Mouse (Mus musculus): Measurements from ENCODE around the gene Timm50.

Gene Timm50

DNA sequence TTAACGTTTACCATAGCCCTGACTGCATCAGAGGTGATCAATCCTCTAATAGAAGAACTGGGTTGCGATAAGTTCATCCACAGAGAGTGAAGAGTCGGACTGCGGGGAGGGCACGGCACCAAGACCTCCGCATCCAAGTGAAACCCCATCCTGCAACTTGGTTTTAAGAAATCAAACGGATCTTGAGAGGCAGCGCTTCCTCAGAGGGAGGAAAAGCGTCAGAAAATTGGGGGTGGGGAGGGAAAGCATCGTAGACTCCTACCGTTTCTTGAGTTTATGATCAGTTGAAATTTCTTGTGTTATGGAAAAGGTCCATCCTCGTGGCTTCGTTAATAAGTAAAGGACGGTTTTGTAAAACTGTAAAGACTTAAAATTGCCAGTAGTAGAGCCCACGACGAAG lies 43.3 kb downstream of the Timm50 start:
- in situ Hi-C loops (cut with MboI, MseI), result loop anchor here (10.0 kb wide), 1 partner anchor 844 kb away; no protein-coding TSS in a partner anchor

DNA sequence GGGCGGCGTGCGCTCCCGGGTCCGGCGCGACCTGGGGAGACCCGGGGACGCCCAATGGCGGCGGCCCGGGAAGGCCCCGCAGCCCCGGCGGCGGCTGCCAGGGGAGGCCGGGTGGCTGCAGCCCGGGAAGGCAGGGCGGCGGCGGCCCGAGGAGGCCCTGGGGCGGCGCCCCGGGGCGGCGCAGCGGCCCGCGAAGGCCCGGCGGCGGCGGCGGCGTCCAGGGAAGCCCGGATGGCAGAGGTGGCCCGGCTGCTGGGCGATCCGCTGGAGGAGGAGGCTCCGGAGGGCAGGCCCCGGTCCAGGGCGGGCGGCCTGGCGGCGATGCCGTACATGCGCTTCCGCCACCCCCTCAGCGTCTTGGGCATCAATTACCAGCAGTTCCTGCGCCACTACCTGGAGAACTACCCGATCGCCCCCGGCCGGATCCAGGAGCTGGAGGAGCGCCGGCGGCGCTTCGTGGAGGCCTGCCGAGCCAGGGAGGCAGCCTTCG lies 43.8 kb downstream of the Timm50 start:
- in situ Hi-C loops (cut with MboI, MseI), result loop anchor here (10.0 kb wide), 1 partner anchor 843 kb away; no protein-coding TSS in a partner anchor

DNA sequence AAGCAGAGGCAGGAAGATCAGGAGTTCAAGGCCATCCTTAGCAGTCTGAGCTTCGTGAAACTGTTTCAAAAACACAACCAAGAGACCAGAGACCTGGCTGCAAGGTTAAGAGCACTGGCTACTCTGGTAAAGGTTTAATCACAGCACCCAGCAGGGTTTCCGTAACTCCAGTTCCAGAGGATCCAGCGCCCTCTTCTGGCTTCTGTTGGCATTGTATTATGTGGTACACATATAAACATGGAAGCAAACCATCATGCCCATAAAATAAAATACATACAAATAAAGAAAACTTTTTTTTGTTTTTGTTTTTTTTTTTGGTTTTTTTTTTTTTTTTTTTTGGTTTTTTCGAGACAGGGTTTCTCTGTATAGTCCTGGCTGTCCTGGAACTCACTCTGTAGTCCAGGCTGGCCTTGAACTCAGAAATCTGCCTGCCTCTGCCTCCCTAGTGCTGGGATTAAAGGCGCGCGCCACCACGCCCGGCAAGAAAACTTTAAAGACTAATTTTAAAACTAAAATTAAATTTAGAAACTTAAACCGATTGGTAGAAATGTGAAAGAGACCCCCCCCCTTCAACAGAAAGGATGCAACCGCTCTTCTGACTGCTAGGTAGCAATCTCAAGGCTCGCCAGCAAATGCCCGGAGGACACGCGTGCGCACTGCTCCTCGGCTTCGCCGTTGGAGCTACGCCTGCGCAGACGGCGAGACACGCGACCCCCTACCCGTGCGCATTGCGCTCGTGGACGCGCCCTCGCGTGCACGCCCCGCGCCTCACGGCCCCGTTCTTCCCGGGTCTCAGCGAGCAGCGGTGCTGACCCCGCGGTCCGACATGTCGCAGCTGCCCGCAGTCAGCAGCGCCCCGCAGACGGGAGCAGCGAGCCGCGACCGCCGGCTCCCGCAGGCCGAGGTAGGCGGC lies 44.5 kb downstream of the Timm50 start, which contains the start of gene Eid2:
Gene Eid2 (plus strand): TSS at position 753 of the 913 bp plus-strand sequence.
- in situ Hi-C loops (cut with MboI, MseI), result loop anchor here (10.0 kb wide), 1 partner anchor 843 kb away; no protein-coding TSS in a partner anchor

DNA sequence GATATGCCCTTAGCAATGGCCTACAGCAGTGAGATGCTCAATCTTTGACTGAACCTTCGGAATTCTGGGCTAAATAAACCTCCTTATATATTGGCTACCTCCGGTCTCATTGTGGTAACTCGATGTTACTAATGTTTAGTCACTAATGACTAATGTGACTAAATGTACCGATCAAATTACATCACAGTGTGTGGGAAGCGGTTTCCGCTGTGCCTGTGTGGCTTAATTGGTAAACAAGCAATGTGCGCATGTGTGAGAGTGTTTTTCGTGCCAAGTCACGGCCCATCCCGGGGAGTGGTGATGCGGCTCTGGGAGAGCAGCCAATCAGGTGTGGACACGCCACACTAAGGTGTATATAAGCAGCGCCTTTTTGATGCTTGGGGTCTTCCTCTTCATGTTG lies 46.5 kb downstream of the Timm50 start:
- in situ Hi-C loops (cut with MboI, MseI), result loop anchor here (10.0 kb wide), 1 partner anchor 841 kb away; no protein-coding TSS in a partner anchor

DNA sequence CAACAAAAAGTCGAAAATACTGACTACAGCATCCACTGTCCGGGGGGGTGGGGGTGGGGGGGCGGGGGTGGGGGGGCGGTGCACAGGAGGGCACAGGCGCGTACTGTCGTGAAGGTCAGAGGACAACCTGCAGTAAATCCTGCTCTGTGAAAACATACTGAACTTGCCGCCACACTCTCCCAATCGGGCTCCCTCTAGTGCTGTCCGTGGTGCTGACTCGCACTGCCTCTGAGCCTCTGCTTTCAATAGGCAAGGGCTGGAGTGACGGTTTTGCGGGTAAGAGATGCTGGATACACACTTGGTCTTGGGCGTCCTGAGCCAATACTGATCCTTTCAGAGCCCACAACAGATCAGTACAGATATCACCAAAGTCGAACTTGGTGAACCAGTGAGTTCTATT lies 48.1 kb downstream of the Timm50 start:
- in situ Hi-C loops (cut with MboI, MseI), result loop anchor here (10.0 kb wide), 1 partner anchor 839 kb away; no protein-coding TSS in a partner anchor

DNA sequence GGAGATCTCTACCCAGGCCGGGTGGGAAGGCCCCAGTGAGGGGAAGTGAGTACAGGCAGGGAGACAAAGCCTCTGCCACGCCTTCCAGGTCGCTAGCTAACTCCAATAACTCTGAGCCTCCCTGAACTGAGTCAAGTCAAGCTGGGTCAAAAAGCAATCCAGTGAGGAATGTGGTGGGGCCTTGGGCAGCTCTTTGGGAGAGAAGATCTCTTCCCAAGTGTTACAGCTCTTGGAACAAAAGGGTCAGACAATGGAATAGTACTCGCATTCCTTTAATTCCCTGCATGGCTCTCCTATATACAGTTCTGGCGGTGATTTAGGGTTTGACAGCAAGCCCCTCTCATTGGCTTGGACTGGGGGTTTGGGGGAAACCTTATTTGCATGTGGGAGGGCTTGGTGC lies 49.0 kb downstream of the Timm50 start:
- in situ Hi-C loops (cut with MboI, MseI), result loop anchor here (10.0 kb wide), 1 partner anchor 838 kb away; no protein-coding TSS in a partner anchor
